Mouse (Mus musculus) small intestine, adult 2 months (tissue): ENCODE results near the gene Limd2.

Experiments used
- CTCF ChIP-seq: fragments of 200-500 bp; IDR thresholded peaks from 2 replicates; pipeline ENCODE4 v1.5.1; 2012; ENCODE audit warnings: low read depth, mild to moderate bottlenecking, control low read depth, inconsistent platforms, low read length, moderate library complexity, mixed read lengths; ENCODE audit not compliant: insufficient replicate concordance, insufficient read length; ENCODE audit errors: extremely low read depth
- POLR2A ChIP-seq: fragments of 200-500 bp; IDR thresholded peaks from 2 replicates; pipeline ENCODE4 v1.6.1; 2012; ENCODE audit warnings: low read depth, mild to moderate bottlenecking, control low read depth, inconsistent platforms, low read length, moderate library complexity

DNA sequence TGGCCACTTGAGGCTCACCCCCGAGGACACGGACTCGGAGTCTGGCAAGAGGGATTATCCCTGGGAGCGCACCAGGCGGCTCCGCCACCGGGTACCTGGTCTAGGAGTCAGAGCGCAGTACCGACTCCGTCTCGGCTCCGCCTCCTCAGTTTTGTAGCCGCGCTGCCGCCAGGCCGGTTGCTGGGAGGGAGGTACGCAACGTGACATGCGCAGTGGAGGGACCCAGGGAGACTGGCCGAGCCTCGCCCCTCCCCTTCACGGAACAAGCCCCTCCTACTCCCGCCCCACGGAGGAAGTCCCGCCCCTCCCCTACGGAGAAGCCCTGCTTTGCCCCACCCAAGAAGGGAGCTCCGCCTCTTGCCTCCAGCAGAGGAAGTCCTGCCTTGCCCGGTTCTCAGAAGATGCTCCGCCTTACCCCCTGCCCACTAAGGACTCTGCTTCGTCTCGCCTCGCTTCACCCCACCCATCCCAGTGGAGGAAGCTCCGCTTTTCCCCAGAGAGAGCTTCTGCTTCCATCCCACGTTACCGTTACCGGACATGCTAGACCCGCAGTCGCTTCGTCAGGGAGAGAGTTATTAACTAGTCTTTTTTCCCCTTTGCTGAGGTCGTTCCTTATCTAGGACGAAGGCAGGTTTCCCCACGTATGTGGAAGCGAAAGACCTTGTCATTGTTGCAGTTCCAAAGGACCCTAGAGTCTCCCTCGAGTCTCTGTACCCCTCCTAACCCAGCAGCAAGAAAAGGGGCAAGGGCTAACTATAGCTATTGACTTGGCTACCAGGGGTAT lies 32.9 kb upstream of the Limd2 start:
- TF ChIP-seq CTCF (no peak), POLR2A (peak; percentile 75)
